Mouse (Mus musculus) cortical plate, adult 2 months (tissue): ENCODE data around the gene Strip2. TPM values are rescaled to one million over a fixed set of nuclear protein-coding genes. Genes with fewer than 3 reads are reported as not detected.
A peak's percentile ranks its signal among the peaks of the same experiment; 100 is the strongest.

ENCODE experiments used
- H3K27ac ChIP-seq: fragments of 200-500 bp; 2 replicates; pipeline ENCODE4 v1.5.1; 2012; ENCODE audit warnings: low read length, control low read depth, inconsistent platforms; ENCODE audit not compliant: insufficient read depth
- H3K4me1 ChIP-seq: fragments of 200-500 bp; 2 replicates; pipeline ENCODE4 v1.6.1; 2011; ENCODE audit warnings: low read length; ENCODE audit not compliant: control insufficient read depth, insufficient read depth
- H3K4me3 ChIP-seq: fragments of 200-500 bp; 2 replicates; pipeline ENCODE4 v1.5.1; 2011; ENCODE audit warnings: mild to moderate bottlenecking, low read length, control low read depth; ENCODE audit not compliant: insufficient read depth
- CTCF ChIP-seq: fragments of 200-500 bp; IDR thresholded peaks from 2 replicates; pipeline ENCODE4 v1.5.1; 2011; ENCODE audit warnings: mild to moderate bottlenecking, control low read depth, low read length; ENCODE audit not compliant: insufficient read depth; ENCODE audit errors: extremely low read depth
- POLR2A ChIP-seq: fragments of 200-500 bp; IDR thresholded peaks from 2 replicates; pipeline ENCODE4 v1.6.1; 2011; ENCODE audit warnings: mild to moderate bottlenecking, low read length, control low read depth; ENCODE audit not compliant: insufficient read depth; ENCODE audit errors: extremely low read depth
- polyA plus RNA-seq: library from polyadenylated mRNA; depleted of rRNA; stranded (reverse); fragments of >200 nt; gene quantifications from 2 replicates; pipeline ENCODE4 v1.2.3, GENCODE M21; 2012; rRNA removed

Gene Strip2
- polyA plus RNA-seq = 12.4 and 15.2 TPM in 2 replicates

DNA sequence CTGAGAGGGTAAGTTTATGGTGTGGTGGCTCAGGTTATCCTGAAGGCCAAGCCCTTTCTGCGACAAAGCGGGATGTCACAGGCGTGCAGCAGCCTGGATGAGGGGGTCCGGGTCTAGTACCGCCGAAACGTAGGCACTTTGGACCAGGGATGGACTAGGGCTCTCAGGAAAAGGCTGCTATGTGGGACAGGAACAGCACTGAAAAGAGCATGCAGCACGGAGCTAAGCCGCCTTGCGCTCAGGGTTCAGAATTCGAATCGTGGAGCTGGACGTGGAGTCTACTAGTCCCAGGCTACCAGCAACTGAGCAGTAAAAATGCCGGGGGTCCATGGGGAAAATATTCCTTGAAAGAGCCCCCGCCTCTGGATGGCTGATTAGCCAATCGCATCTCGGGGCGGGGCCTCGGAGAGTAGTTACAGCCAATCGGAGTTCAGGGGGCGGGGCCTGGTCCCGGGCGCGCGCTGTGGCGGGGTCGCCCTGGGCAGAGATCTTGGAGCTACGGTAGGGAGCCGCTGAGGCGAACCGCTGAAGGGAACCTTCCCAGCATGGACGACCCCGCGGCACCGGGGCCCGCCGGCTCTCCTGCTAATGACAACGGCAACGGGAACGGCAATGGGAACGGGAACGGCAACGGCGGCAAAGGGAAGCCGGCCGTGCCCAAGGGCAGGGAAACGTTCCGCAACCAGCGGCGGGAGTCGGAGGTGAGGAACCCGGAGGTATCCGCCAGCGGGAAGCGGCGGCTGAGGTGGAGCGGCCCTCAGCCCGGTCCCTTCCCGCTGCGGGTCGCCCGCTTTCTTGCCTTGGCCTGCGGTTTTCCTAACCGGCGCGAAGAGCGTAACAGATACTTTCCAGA, at the start of gene Strip2:
Strip2 (plus strand) TSS at position 483 of the 853 bp plus-strand sequence.
- TF ChIP-seq POLR2A (no peak), CTCF (no peak)
- H3K4me3 ChIP-seq = peak within 1 kb of the TSS; percentile 51
- no peak within 1 kb of the TSS for H3K27ac ChIP-seq
- no peaks in the 10 kb centered on the region for H3K4me1 ChIP-seq

DNA sequence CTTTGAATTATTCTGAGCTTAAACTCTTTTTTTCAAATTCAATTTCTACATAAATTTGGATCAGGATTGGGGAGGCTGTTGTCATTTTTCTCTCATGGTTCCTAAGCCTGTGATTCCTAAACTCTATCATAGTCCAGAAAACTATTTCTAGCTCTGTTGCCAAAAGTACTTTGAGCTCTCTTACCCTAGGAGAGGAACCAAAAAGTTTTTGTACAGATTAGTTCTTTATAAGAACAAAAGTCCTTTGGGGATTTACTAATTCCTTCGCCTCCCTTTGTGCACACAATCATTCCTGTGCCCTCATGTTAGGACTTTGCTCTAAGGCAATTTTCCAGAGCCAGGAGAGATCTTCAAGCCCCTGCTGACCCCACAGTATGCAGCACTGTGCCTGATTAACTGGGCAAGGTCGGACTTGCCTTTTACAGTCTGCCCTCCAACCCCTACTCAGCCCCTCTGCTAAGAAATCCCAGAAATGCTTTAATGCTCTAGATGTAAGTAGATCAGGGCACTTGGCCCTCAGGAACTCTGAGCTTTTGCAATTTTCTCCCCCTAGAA, 48.4 kb upstream of the Strip2 start:
- no peaks in the 10 kb centered on the region for H3K4me1 ChIP-seq
- H3K27ac ChIP-seq = no peak overlapping the region
- H3K4me3 ChIP-seq = no peak overlapping the region
- TF ChIP-seq POLR2A (no peak), CTCF (no peak)

DNA sequence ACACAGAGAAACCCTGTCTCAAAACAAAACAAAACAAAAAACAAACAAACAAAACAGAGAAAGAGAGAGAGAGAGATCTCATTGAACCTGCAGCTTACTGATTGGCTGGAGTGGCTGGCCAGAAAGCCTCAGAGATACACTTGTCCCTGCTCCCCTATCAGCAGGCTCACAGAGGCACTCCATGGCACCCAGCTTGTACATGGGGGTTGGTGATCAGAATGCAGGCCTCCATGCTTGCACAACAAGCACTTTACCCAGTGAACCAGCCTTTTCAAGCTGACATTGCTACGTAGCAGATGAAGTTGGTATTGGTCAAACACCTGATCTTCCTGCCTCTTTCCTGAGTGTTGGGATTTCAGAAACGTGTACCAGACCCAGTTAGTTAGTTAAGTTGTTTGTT, 43.2 kb upstream of the Strip2 start:
- TF ChIP-seq CTCF = no peak
- Histone ChIP-seq H3K27ac (no peak overlapping the region), H3K4me1 (no peaks in the 10 kb centered on the region), H3K4me3 (no peak overlapping the region)

DNA sequence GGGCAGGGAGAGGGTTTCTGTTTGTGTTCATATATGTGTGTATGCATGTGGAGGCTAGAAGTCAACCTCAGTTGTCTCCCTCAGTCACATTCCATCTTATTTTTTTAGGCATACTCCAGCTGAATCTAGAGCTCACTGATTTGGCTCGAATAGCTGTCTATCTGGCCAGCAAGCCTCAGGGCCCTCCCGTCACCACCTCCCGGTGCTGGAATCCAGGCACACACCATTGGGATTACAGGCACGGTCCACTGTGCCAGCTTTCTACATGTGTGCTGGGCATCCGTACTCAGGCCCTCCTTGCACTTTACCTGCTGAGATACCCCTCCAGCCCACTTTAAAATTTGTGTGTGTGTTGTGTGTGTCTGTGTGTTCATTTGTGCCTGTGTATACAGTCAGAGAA, 41.2 kb upstream of the Strip2 start:
- Histone ChIP-seq H3K4me3 (no peak overlapping the region), H3K4me1 (no peaks in the 10 kb centered on the region), H3K27ac (no peak overlapping the region)
- TF ChIP-seq CTCF = no peak

DNA sequence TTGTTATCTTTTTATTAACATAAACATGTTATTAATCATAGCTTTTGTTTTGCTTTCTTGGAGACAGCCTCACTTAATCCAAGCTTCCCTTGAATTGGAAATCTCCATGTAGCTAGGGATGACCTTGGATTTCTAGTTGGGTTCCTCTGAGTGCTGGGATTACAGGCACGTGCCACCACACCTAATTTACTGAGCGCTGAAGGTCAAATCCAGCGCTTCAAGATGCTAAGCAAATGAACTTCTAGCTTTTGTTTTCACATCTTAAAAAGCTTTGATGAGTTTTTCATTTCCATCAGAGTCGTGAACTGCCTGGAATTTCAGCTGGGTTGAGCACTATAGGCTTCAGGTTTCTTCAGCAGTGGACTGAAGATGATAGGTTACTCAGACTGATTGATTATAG, 40.0 kb upstream of the Strip2 start:
- H3K27ac ChIP-seq = no peak overlapping the region
- no peaks in the 10 kb centered on the region for H3K4me1 ChIP-seq
- no peak for TF ChIP-seq POLR2A
- TF ChIP-seq CTCF = no peak
- no peak overlapping the region for H3K4me3 ChIP-seq

DNA sequence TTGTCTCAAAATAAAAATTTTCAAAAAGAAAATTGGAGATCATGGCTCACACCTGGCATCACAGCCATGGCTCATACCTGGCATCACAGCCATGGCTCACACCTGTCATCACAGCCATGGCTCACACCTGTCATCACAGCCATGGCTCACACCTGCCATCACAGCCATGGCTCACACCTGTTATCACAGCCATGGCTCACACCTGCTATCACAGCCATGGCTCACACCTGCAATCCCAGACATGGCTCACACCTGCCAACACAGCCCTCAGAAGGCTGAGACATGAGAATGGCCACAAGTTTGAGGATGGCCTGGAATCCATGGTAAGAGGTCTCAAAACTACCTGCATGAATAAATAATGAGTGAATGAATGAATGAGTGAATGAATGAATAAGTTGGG, 37.2 kb upstream of the Strip2 start:
- no peak overlapping the region for H3K4me3 ChIP-seq
- no peak for TF ChIP-seq POLR2A
- no peak for TF ChIP-seq CTCF

DNA sequence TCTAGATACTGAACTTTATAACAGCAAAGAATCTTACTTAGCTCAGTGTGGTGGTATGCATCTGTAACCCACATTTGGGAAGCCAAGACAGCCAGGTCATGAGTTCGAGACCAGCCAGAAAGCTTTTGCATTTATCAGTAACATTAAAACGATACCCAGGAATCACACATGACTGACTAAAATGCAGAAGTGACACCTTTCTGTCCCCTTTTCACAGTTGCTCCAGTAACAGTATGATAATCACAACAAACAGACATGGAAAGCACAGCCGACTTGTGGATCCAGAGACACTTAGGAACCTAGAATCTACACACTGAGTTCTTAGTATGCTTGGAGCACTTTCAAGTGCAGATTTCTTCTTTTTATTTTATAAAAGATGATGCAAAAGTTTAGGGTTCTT, 36.0 kb upstream of the Strip2 start:
- TF ChIP-seq CTCF (no peak), POLR2A (no peak)
- H3K4me3 ChIP-seq = no peak overlapping the region
- H3K27ac ChIP-seq = no peak overlapping the region
- peaks cover 7% of the 10 kb centered on the region for H3K4me1 ChIP-seq

More for the DNA sequence above, 37.2 kb upstream of the Strip2 start:
- no peak overlapping the region for H3K27ac ChIP-seq
- peaks cover 7% of the 10 kb centered on the region for H3K4me1 ChIP-seq

DNA sequence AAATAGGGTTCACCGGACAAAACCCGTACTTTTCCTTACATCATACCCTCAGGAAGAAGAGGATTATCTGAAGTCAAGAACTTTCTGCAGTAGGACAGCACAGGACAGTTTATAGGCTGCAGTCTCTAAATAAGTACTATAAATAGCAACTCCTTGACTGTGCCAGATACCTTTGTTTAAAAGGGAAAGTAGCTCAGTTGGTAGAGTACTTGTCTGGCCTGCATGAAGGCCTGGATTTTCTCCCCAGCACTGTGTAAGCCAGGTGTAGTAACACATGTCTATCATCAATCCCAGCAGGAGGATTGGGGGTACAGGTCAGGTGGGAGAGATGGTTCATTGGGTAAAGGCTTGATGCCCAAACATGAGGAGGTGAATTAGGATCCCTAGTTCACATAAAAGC, 34.9 kb upstream of the Strip2 start:
- H3K27ac ChIP-seq = peak overlapping the region; percentile 63
- TF ChIP-seq POLR2A (no peak), CTCF (no peak)
- H3K4me3 ChIP-seq = no peak overlapping the region

DNA sequence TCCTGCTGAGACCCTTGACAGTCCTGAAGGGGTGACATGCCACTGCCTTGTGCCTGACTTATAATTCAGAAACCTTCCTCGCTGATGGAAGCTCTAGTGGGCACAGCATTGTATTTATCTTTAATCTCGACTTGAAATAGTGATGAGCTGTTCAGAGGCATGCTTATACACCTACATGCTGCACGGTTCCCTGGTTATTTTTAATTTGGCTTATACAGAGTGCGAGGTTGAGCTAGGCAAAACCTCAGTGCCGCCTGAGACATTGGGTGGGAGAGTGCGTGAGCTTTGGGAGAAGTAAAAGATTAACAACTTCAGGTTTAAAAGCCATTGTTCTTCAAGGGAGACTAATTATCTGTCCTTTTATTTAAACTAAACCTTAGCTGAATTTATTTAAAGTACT, 33.9 kb upstream of the Strip2 start:
- H3K27ac ChIP-seq = no peak overlapping the region
- no peak for TF ChIP-seq CTCF
- TF ChIP-seq POLR2A = no peak
- H3K4me3 ChIP-seq = no peak overlapping the region
- H3K4me1 ChIP-seq = peaks cover 7% of the 10 kb centered on the region

More for the DNA sequence above, 34.9 kb upstream of the Strip2 start:
- peaks cover 7% of the 10 kb centered on the region for H3K4me1 ChIP-seq

DNA sequence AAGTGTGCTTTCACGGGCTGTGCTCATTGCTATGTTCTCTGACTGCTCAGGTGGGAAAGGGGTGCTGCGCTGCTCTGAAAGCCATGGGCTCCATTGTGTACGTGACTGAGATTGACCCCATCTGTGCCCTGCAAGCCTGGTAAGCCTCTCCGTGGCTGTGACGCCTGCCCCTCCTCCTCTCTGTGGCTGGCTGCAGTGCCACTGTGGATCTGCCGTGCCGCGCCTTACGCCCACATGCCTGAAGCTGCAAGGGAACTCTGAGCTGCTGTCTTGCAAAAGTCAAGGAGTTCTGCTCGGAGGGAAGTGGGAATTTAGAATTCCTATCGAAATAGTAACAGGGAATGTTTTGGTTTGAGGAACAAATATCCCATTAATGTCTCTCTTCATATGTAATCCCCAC, 25.7 kb upstream of the Strip2 start:
- Histone ChIP-seq H3K4me1 (peaks cover 3% of the 10 kb centered on the region; the same call in 1 of the 2 replicates), H3K27ac (no peak overlapping the region), H3K4me3 (no peak overlapping the region)
- TF ChIP-seq CTCF (no peak), POLR2A (no peak)
